In genomic region chr19:58806364-58806763, GRCm38 (mm10) we compare ENCODE assay signal across 8 mouse cellular contexts. TPM values are rescaled to one million over a fixed set of nuclear protein-coding genes. Genes with fewer than 3 reads are reported as not detected.
DNase-seq lines count a peak whose midpoint lies in the region; ATAC-seq and TF ChIP-seq lines count a peak whose summit lies in the region.

No protein-coding gene starts in this region.

- WGBS in heart, embryonic 16.5 days = 4% methylated on average over 3 of the region's 3 CpGs

- no peaks in the 10 kb centered on the region for H3K79me2 ChIP-seq in CH12.LX (replicated peaks; ENCODE audit: control insufficient read depth, extremely low read depth, insufficient read depth, poor library complexity, severe bottlenecking)

- peaks cover 4% of the 10 kb centered on the region for H3K9me3 ChIP-seq in CH12.LX (replicated peaks; ENCODE audit: low read length)
- H3K9me3 ChIP-seq in heart, embryonic 16.5 days (replicated peaks; ENCODE audit: control insufficient read depth, low read length) = no peaks in the 10 kb centered on the region

- H3K9ac ChIP-seq in CH12.LX (ENCODE audit: insufficient read depth, low read depth) = no peak overlapping the region
- H3K9ac ChIP-seq in heart, embryonic 16.5 days (ENCODE audit: low read length) = no peak overlapping the region

- no peaks in the 10 kb centered on the region for H3K27me3 ChIP-seq in CH12.LX (replicated peaks)
- no peaks in the 10 kb centered on the region for H3K27me3 ChIP-seq in heart, embryonic 16.5 days (ENCODE audit: control insufficient read depth, insufficient read depth, low read length)

- H3K4me1 ChIP-seq in CH12.LX (ENCODE audit: control insufficient read depth in 1 of 2, insufficient read depth in 2 of 2) = peaks cover 2 to 18% of the 10 kb centered on the region in 2 experiments; a peak in 2 of 4 replicates
- no peaks in the 10 kb centered on the region for H3K4me1 ChIP-seq in heart, embryonic 16.5 days (ENCODE audit: control insufficient read depth, insufficient read depth, low read length)

- dilution Hi-C loops in CH12.LX (cut with MboI; ENCODE audit: extremely low pct_ligation_motif_present, extremely low pct_unique_long_range_greater_than_20kb, low sequenced_read_pairs) = no loop called here

- H3K27ac ChIP-seq in CH12.LX (ENCODE audit: insufficient read depth, low read depth) = no peak overlapping the region
- no peak overlapping the region for H3K27ac ChIP-seq in heart, embryonic 16.5 days (ENCODE audit: low read length)

- peak; percentile 86 for TF ChIP-seq RAD21 in CH12.LX (IDR thresholded peaks at IDR 0.05; ENCODE audit: low read depth, low read length)

- TF ChIP-seq POLR2A in CH12.LX (IDR thresholded peaks at IDR 0.05; ENCODE audit: low read depth, low read length) = no peak

- no peaks in the 10 kb centered on the region for H3K36me3 ChIP-seq in CH12.LX (replicated peaks in 1 of 2; ENCODE audit: control insufficient read depth in 1 of 2, insufficient read depth in 1 of 2, low read length in 1 of 2)
- peaks cover 9% of the 10 kb centered on the region for H3K36me3 ChIP-seq in heart, embryonic 16.5 days (ENCODE audit: control insufficient read depth, insufficient read depth)

- TF ChIP-seq EP300 in CH12.LX (IDR thresholded peaks at IDR 0.05; ENCODE audit: low read length) = no peak

- no peak overlapping the region for H3K4me2 ChIP-seq in CH12.LX (ENCODE audit: insufficient read depth, low read depth, poor library complexity, severe bottlenecking)
- no peak overlapping the region for H3K4me2 ChIP-seq in heart, embryonic 16.5 days (ENCODE audit: low read depth, low read length)

- TF ChIP-seq CTCF in CH12.LX (conservative IDR thresholded peaks at IDR 0.05 in 1 of 2, IDR thresholded peaks at IDR 0.05 in 1 of 2; ENCODE audit: low read depth in 2 of 2, low read length in 2 of 2) = peak; percentile 38 to 93; a peak in 3 of 4 replicates

- peak; percentile 57 for DNase-seq in CH12.LX (ENCODE audit: extremely low read depth)
- peak; percentile 46 for DNase-seq in adrenal gland, adult 8-10 months
- DNase-seq in embryo, embryonic 9.5 days (ENCODE audit: extremely low spot score) = peak; percentile 61
- DNase-seq in kidney, postnatal 36 days = peak; percentile 69 to 88
- peak; percentile 83 for DNase-seq in lung, postnatal 36 days
- peak; percentile 67 for DNase-seq in retina, postnatal 7 days (ENCODE audit: low read depth, low spot score)
- DNase-seq in urinary bladder, postnatal 36 days (ENCODE audit: low spot score in 2 of 2) = peak; percentile 41 to 66

- in situ Hi-C loops in CH12.LX (cut with MboI; ENCODE audit: low pct_ligation_motif_present, low pct_unique_long_range_greater_than_20kb, low sequenced_read_pairs) = no loop called here

- no peak overlapping the region for H3K4me3 ChIP-seq in CH12.LX (replicated peaks in 1 of 3; ENCODE audit: low read depth in 2 of 3, low read length in 2 of 3, poor library complexity in 1 of 3)
- no peak overlapping the region for H3K4me3 ChIP-seq in heart, embryonic 16.5 days (ENCODE audit: low read length)

- ATAC-seq in heart, embryonic 16.5 days (replicated peaks; ENCODE audit: extremely low read depth, insufficient read depth, low FRiP score) = peak; percentile 72; the same call in 1 of the 2 replicates

TF ChIP-seq in CH12.LX, 34 proteins besides CTCF, POLR2A, EP300 and RAD21:
- peak; percentile 96 for TF ChIP-seq SMC3 (IDR thresholded peaks at IDR 0.05; ENCODE audit: low read depth, low read length)
- TF ChIP-seq MAX (IDR thresholded peaks at IDR 0.05; ENCODE audit: low read length) = peak; percentile 25; the same call in 1 of the 2 replicates
- no peak for TF ChIP-seq ZMIZ1 (IDR thresholded peaks at IDR 0.05; ENCODE audit: low read depth, low read length)
- peak; percentile 79 for TF ChIP-seq ZC3H11A (IDR thresholded peaks at IDR 0.05; ENCODE audit: low read depth, low read length)

RNA-seq across cellular contexts. Expression of gene 1700019N19Rik, which starts 12.1 kb away (rescaled TPM):
- total RNA-seq in CH12.LX (2012; rRNA removed) (1.1 and 1.4 TPM in 2 replicates), CH12.LX (2014; rRNA removed) (0.53 and 0.83 TPM in 2 replicates)
- 0.50 and 0.89 TPM in 2 replicates for polyA plus RNA-seq in CH12.LX (2012; ENCODE audit: insufficient read length, low read depth)
- under 1 TPM in 1 of 4 experiments, not detected in 3; 0.28 TPM for total RNA-seq in adrenal gland, adult 8-10 months (2022)
- polyA plus RNA-seq in heart, embryonic 16.5 days (2015; fragmentation: Nextera tagmentation; extraction: Ambion mirVana) = not detected in 2 replicates

RNA-seq across cellular contexts. Expression of gene Pnliprp2, which starts 46.8 kb away (rescaled TPM):
- total RNA-seq in CH12.LX (2012; rRNA removed) (0.08 and 0.13 TPM in 2 replicates), CH12.LX (2014; rRNA removed) (0.30 and 0.38 TPM in 2 replicates)
- 0.14 TPM in 1 of 2 replicates, not detected in the other for polyA plus RNA-seq in CH12.LX (2012; ENCODE audit: insufficient read length, low read depth)
- total RNA-seq in adrenal gland, adult 8-10 months (2022) = not detected
- polyA plus RNA-seq in heart, embryonic 16.5 days (2015; fragmentation: Nextera tagmentation; extraction: Ambion mirVana) = 0.12 and 0.15 TPM in 2 replicates
